Mouse (Mus musculus) cortical plate, adult 2 months (tissue): Measurements from ENCODE around the gene Ssbp4.

ENCODE experiments used
- CTCF ChIP-seq: fragments of 200-500 bp; IDR thresholded peaks from 2 replicates; pipeline ENCODE4 v1.5.1; 2011; ENCODE audit warnings: mild to moderate bottlenecking, control low read depth, low read length; ENCODE audit not compliant: insufficient read depth; ENCODE audit errors: extremely low read depth
- POLR2A ChIP-seq: fragments of 200-500 bp; IDR thresholded peaks from 2 replicates; pipeline ENCODE4 v1.6.1; 2011; ENCODE audit warnings: mild to moderate bottlenecking, low read length, control low read depth; ENCODE audit not compliant: insufficient read depth; ENCODE audit errors: extremely low read depth

DNA sequence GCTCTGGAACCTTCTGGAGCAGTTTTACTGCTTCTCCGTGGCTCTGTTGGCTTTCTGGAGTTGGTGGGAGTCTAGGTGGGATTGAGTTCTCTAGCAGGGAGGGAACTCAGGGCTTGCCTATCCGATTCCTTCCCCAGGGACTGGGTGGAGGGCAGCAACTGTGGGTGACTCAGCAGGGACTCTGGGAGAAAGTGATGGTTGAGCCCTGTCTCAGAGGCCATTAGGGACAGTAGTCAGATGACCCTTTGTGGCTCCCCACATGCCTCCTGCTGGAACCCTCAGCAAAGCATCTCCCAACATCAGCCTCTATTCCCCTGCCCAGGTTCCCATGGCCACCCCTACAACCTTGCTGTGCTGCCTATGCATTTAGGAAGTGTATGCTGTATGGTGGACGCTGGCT, 34.3 kb upstream of the Ssbp4 start:
- TF ChIP-seq CTCF (no peak), POLR2A (no peak)
